ENCODE assay signal across 21 mouse cellular contexts in genomic region chr14:47095036-47095435, GRCm38 (mm10).
"Had no signal": no experiment of that assay in that cellular context is flagged by ENCODE, and none has a peak within 500 bp of the region (broad histone marks: within the 10 kb centered on the region; RNA-seq: fewer than 3 reads in every experiment).

No protein-coding gene starts in this region.

- H3K9ac ChIP-seq: limb, embryonic 12.5 days; limb, embryonic 15.5 days; liver, embryonic 12.5 days; liver, embryonic 15.5 days; midbrain, embryonic 15.5 days; neural tube, embryonic 12.5 days; neural tube, embryonic 15.5 days had no signal

- ATAC-seq: intestine, postnatal 0 days; liver, embryonic 12.5 days; midbrain, embryonic 15.5 days had no signal

- H3K4me3 ChIP-seq: left cerebral cortex, adult 2 months; limb, embryonic 12.5 days; limb, embryonic 15.5 days; liver, embryonic 12.5 days; liver, embryonic 15.5 days; megakaryocyte, embryonic 14.5 days; midbrain, embryonic 15.5 days; neural tube, embryonic 12.5 days; neural tube, embryonic 15.5 days had no signal

- H3K36me3 ChIP-seq: liver, embryonic 12.5 days; liver, embryonic 15.5 days; midbrain, embryonic 15.5 days; neural tube, embryonic 12.5 days; neural tube, embryonic 15.5 days had no signal

- H3K27me3 ChIP-seq: limb, embryonic 12.5 days; limb, embryonic 15.5 days; liver, embryonic 15.5 days; midbrain, embryonic 15.5 days; neural tube, embryonic 12.5 days; neural tube, embryonic 15.5 days had no signal

- H3K4me1 ChIP-seq: liver, embryonic 12.5 days; liver, embryonic 15.5 days; midbrain, embryonic 15.5 days; neural tube, embryonic 12.5 days had no signal

- H3K9me3 ChIP-seq: limb, embryonic 12.5 days; limb, embryonic 15.5 days; liver, embryonic 12.5 days; liver, embryonic 15.5 days; megakaryocyte, embryonic 14.5 days; midbrain, embryonic 15.5 days; neural tube, embryonic 12.5 days; neural tube, embryonic 15.5 days had no signal

- DNase-seq: kidney, adult 2 months; kidney, postnatal 25 days; layer of hippocampus, postnatal 36 days; lung, adult 2 months; retina, postnatal 1 day; right cerebral cortex, postnatal 25 days; thymus, adult 2 months had no signal

- H3K27ac ChIP-seq: kidney, postnatal 0 days; left cerebral cortex, adult 2 months; limb, embryonic 12.5 days; limb, embryonic 15.5 days; liver, embryonic 12.5 days; liver, embryonic 15.5 days; macrophage; midbrain, embryonic 15.5 days; neural tube, embryonic 12.5 days; neural tube, embryonic 15.5 days; stomach, postnatal 0 days had no signal

- H3K4me2 ChIP-seq: limb, embryonic 12.5 days; limb, embryonic 15.5 days; liver, embryonic 12.5 days; liver, embryonic 15.5 days; midbrain, embryonic 11.5 days; midbrain, embryonic 15.5 days; neural tube, embryonic 12.5 days; neural tube, embryonic 15.5 days had no signal
